In genomic region chr2:29670231-29670991, GRCm38 (mm10) we compare ENCODE assay signal across 8 mouse cellular contexts. TPM values are rescaled to one million over a fixed set of nuclear protein-coding genes. Genes with fewer than 3 reads are reported as not detected.
DNase-seq lines count a peak whose midpoint lies in the region; ATAC-seq and TF ChIP-seq lines count a peak whose summit lies in the region.

No protein-coding gene starts in this region.

- ATAC-seq in frontal cortex, adult (ENCODE audit: low TSS enrichment) = peak; percentile 24; the same call in 1 of the 2 replicates
- ATAC-seq in hindbrain, postnatal 0 days = peak; percentile 73
- peak; percentile 48 for ATAC-seq in monocyte, adult 5-6 weeks (replicated peaks; ENCODE audit: insufficient number of reproducible peaks, low FRiP score, low TSS enrichment, poor library complexity, severe bottlenecking)

- intact Hi-C loops in left cerebral cortex, adult 2 months (cut with DNase I) = no loop called here

- H3K4me2 ChIP-seq in hindbrain, postnatal 0 days (ENCODE audit: low read depth, low read length) = 0 out of 2 replicates have a peak overlapping the region, but pooled peaks have one; percentile 13

- DNase-seq in liver, adult 2 months (ENCODE audit: extremely low read depth, low read depth, low spot score) = peak; percentile 60
- DNase-seq in liver = no peak
- DNase-seq in adrenal gland, postnatal 36 days = peak; percentile 48 to 62
- peak; percentile 76 for DNase-seq in hindbrain, postnatal 0 days (ENCODE audit: low spot score)
- peak in 1 of 2 experiments; percentile 48 for DNase-seq in left cerebral cortex, adult 2 months (ENCODE audit: extremely low spot score in 1 of 2, low spot score in 2 of 2)
- DNase-seq in thymus, postnatal 0 days (ENCODE audit: low spot score) = peak; percentile 89

- TF ChIP-seq POLR2A in liver, adult 2 months (IDR thresholded peaks at IDR 0.05; ENCODE audit: extremely low read depth, insufficient read depth, low read length) = no peak

- H3K4me3 ChIP-seq in liver, adult 2 months (ENCODE audit: insufficient read depth, low read depth, low read length) = no peak overlapping the region
- no peak overlapping the region for H3K4me3 ChIP-seq in hindbrain, postnatal 0 days (ENCODE audit: low read length)
- no peak overlapping the region for H3K4me3 ChIP-seq in left cerebral cortex, adult 2 months

- no peaks in the 10 kb centered on the region for H3K27me3 ChIP-seq in liver, adult 2 months (ENCODE audit: control insufficient read depth, insufficient read depth, low read length)
- no peaks in the 10 kb centered on the region for H3K27me3 ChIP-seq in hindbrain, postnatal 0 days (ENCODE audit: insufficient read depth, low read length)

- H3K9me3 ChIP-seq in hindbrain, postnatal 0 days (ENCODE audit: low read length) = no peaks in the 10 kb centered on the region

- H3K9ac ChIP-seq in liver, adult 2 months (ENCODE audit: low read depth, low read length) = peak overlapping the region; percentile 6; the same call in 1 of the 2 replicates
- H3K9ac ChIP-seq in hindbrain, postnatal 0 days (replicated peaks; ENCODE audit: low read length) = no peak overlapping the region

- peak; percentile 60 for TF ChIP-seq CTCF in liver, adult 2 months (IDR thresholded peaks at IDR 0.05; ENCODE audit: low read depth, low read length)
- peak; percentile 68 for TF ChIP-seq CTCF in hindbrain, postnatal 0 days (IDR thresholded peaks at IDR 0.05; ENCODE audit: low read depth)
- peak; percentile 58 for TF ChIP-seq CTCF in left cerebral cortex, adult 2 months (IDR thresholded peaks at IDR 0.05)

- peaks cover 35% of the 10 kb centered on the region for H3K79me2 ChIP-seq in liver, adult 2 months (ENCODE audit: control insufficient read depth, insufficient read depth, low read length)

- peaks cover 47% of the 10 kb centered on the region for H3K4me1 ChIP-seq in liver, adult 2 months (ENCODE audit: control insufficient read depth, insufficient read depth, low read length)
- H3K4me1 ChIP-seq in hindbrain, postnatal 0 days (ENCODE audit: insufficient read depth, low read length) = peaks cover 41% of the 10 kb centered on the region

- no peaks in the 10 kb centered on the region for H3K36me3 ChIP-seq in liver, adult 2 months (ENCODE audit: control insufficient read depth, insufficient read depth, low read length)
- no peaks in the 10 kb centered on the region for H3K36me3 ChIP-seq in hindbrain, postnatal 0 days (ENCODE audit: insufficient read depth, low read length)

- WGBS in liver, adult 2 months = 23% methylated on average over 9 of the region's 9 CpGs
- WGBS in hindbrain, postnatal 0 days = 21% methylated on average over 9 of the region's 9 CpGs

- 0 out of 2 replicates have a peak overlapping the region, but pooled peaks have one; percentile 18 for H3K27ac ChIP-seq in liver, adult 2 months (replicated peaks; ENCODE audit: insufficient read depth, low read depth, low read length)
- peak overlapping the region; percentile 65 for H3K27ac ChIP-seq in hindbrain, postnatal 0 days
- H3K27ac ChIP-seq in left cerebral cortex, adult 2 months = peak overlapping the region; percentile 80

RNA-seq across cellular contexts. Expression of gene Rapgef1, which starts 50.9 kb away (rescaled TPM):
- total RNA-seq in liver, adult 2 months (2014; rRNA removed) = 11.8 and 16.8 TPM in 2 replicates
- 24.9 and 25.3 TPM in 2 replicates for polyA plus RNA-seq in liver, adult 2 months (2012; rRNA removed)
- 10 to 100 TPM; 45.4 to 49.9 TPM for total RNA-seq in adrenal gland, postnatal 36 days (2021)
- 91.3 and 94.0 TPM in 2 replicates for total RNA-seq in hindbrain, postnatal 0 days (2014; rRNA removed)
- 13.7 and 14.4 TPM in 2 replicates for polyA plus RNA-seq in hindbrain, postnatal 0 days (2015; fragmentation: Nextera tagmentation; extraction: Ambion mirVana)
- total RNA-seq in left cerebral cortex, adult 2 months (2021) = 100 to 1,000 TPM; 102 to 108 TPM
- total RNA-seq in monocyte, adult 5-6 weeks (2017) = 62.3 to 108 TPM (median 83.0 TPM) in 3 replicates
- polyA plus RNA-seq in thymus, postnatal 0 days (2015; fragmentation: Nextera tagmentation; extraction: Ambion mirVana) = 16.0 and 19.1 TPM in 2 replicates

Comparison
In these comparisons a context has a peak if more than half of its experiments do, and no peak if none do; other contexts are left out.
1. H3K27ac ChIP-seq: peak in every context shown above with its lines; median percentile 80 in left cerebral cortex, adult 2 months; 65 in hindbrain, postnatal 0 days; 18 in liver, adult 2 months.